Mouse (Mus musculus): ENCODE data around the gene Fahd1. TPM values are rescaled to one million over a fixed set of nuclear protein-coding genes. Genes with fewer than 3 reads are reported as not detected.

Gene Fahd1
- polyA plus RNA-seq, 1 experiment = 11.2 TPM

- Histone ChIP-seq H3K9me3 (replicated peaks; ENCODE audit: control insufficient read depth, insufficient read depth, low read length, poor library complexity, severe bottlenecking) (no peaks in the 10 kb centered on the region), H3K4me1 (ENCODE audit: control insufficient read depth, insufficient read depth, low read length) (no peaks in the 10 kb centered on the region), H3K9ac (ENCODE audit: low read depth, poor library complexity, severe bottlenecking) (no peak overlapping the region), H3K4me3 (ENCODE audit: low read depth, low read length) (no peak overlapping the region), H3K36me3 (ENCODE audit: control insufficient read depth, insufficient read depth, low read length, poor library complexity, severe bottlenecking) (no peaks in the 10 kb centered on the region), H3K27ac (ENCODE audit: insufficient read depth, low read length) (no peak overlapping the region), H3K27me3 (ENCODE audit: control insufficient read depth, insufficient read depth, low read length, poor library complexity, severe bottlenecking) (no peaks in the 10 kb centered on the region)
- TF ChIP-seq POLR2A (IDR thresholded peaks at IDR 0.05; ENCODE audit: insufficient read depth, low read length) = no peak
- no peak for TF ChIP-seq EP300 (IDR thresholded peaks at IDR 0.05; ENCODE audit: insufficient read depth, low read depth, low read length)
- TF ChIP-seq CTCF (IDR thresholded peaks at IDR 0.05; ENCODE audit: low read depth, low read length) = no peak
Measured at GRCm38 (mm10) chr17:24867914-24868313, 17.8 kb upstream of the Fahd1 start.

DNA sequence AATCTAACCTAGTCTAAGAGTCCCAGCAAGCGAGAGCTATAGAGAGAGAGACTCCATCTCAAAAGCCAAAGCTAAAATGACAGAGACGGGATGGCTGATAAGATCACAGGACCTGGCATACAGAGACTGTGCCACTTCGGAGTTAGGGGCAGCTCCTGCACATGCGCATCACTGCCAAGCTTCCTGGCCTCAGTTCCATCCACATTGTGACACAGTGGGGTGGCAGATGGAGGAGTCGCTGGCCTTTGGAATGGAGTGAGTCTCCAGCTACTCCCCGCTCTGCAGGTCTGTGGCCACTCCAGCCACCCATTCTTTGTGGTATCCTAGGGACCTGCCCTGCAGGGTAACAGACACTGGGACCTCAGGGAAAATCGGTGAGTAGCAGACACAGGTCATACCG, 15.6 kb upstream of the Fahd1 start, which contains the start of gene Igfals:
Gene Igfals, plus strand, starts transcription at position 222 of the 400 bp plus-strand sequence.
- Histone ChIP-seq H3K4me1 (ENCODE audit: control insufficient read depth, insufficient read depth, low read length) (no peaks in the 10 kb centered on the region), H3K9ac (ENCODE audit: low read depth, poor library complexity, severe bottlenecking) (no peak within 1 kb of the TSS), H3K27ac (ENCODE audit: insufficient read depth, low read length) (no peak within 1 kb of the TSS), H3K9me3 (replicated peaks; ENCODE audit: control insufficient read depth, insufficient read depth, low read length, poor library complexity, severe bottlenecking) (no peaks in the 10 kb centered on the region), H3K27me3 (ENCODE audit: control insufficient read depth, insufficient read depth, low read length, poor library complexity, severe bottlenecking) (no peaks in the 10 kb centered on the region), H3K4me3 (ENCODE audit: low read depth, low read length) (no peak within 1 kb of the TSS), H3K36me3 (ENCODE audit: control insufficient read depth, insufficient read depth, low read length, poor library complexity, severe bottlenecking) (no peaks in the 10 kb centered on the region)
- TF ChIP-seq EP300 (IDR thresholded peaks at IDR 0.05; ENCODE audit: insufficient read depth, low read depth, low read length) = no peak
- no peak for TF ChIP-seq POLR2A (IDR thresholded peaks at IDR 0.05; ENCODE audit: insufficient read depth, low read length)
- no peak for TF ChIP-seq CTCF (IDR thresholded peaks at IDR 0.05; ENCODE audit: low read depth, low read length)

DNA sequence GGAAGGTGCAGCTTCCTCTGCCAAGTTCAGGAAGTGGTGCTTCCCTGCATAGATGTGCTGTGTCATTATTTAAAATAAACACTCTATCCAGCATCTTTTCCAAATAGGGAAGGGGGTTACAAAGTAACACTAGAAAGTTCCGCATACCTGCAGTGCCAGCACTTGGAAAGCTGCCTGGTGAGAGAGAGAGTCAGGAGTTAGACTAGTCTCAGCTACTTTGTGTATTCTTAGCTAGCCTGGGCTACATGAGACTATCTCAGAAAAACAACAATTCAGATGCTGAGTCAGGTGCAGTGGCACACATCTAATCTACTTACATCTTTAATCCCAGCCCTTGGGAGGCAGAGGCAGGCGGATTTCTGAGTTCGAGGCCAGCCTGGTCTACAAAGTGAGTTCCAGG, 11.6 kb upstream of the Fahd1 start:
- no peak for TF ChIP-seq CTCF (IDR thresholded peaks at IDR 0.05; ENCODE audit: low read depth, low read length)
- no peak for TF ChIP-seq POLR2A (IDR thresholded peaks at IDR 0.05; ENCODE audit: insufficient read depth, low read length)
- TF ChIP-seq EP300 (IDR thresholded peaks at IDR 0.05; ENCODE audit: insufficient read depth, low read depth, low read length) = no peak
- Histone ChIP-seq H3K36me3 (ENCODE audit: control insufficient read depth, insufficient read depth, low read length, poor library complexity, severe bottlenecking) (no peaks in the 10 kb centered on the region), H3K27me3 (ENCODE audit: control insufficient read depth, insufficient read depth, low read length, poor library complexity, severe bottlenecking) (no peaks in the 10 kb centered on the region), H3K9me3 (replicated peaks; ENCODE audit: control insufficient read depth, insufficient read depth, low read length, poor library complexity, severe bottlenecking) (no peaks in the 10 kb centered on the region), H3K4me1 (ENCODE audit: control insufficient read depth, insufficient read depth, low read length) (no peaks in the 10 kb centered on the region), H3K27ac (ENCODE audit: insufficient read depth, low read length) (no peak overlapping the region), H3K4me3 (ENCODE audit: low read depth, low read length) (no peak overlapping the region), H3K9ac (ENCODE audit: low read depth, poor library complexity, severe bottlenecking) (no peak overlapping the region)

DNA sequence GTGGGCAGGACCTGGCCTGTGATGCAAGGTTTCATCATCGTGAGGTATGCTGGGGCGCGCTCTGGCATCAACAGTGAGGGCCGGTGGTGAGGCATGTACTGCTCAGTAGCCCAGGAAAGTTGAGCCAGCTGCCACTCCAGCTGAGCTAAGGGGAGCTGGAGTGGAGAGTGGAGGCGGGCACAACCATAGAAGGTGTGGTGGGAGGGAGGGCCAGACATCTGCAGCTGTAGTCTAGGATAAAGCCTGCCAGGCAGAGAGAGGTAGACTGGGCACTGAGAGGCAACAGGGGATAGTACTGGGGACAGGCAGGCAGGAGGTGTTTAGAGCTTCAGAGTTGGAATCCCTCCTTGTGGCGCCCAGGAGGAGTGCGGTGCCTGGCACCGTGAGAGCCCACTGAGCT, 9.9 kb upstream of the Fahd1 start:
- Histone ChIP-seq H3K4me1 (ENCODE audit: control insufficient read depth, insufficient read depth, low read length) (peaks cover 1% of the 10 kb centered on the region), H3K36me3 (ENCODE audit: control insufficient read depth, insufficient read depth, low read length, poor library complexity, severe bottlenecking) (no peaks in the 10 kb centered on the region), H3K9ac (ENCODE audit: low read depth, poor library complexity, severe bottlenecking) (no peak overlapping the region), H3K9me3 (replicated peaks; ENCODE audit: control insufficient read depth, insufficient read depth, low read length, poor library complexity, severe bottlenecking) (no peaks in the 10 kb centered on the region), H3K27ac (ENCODE audit: insufficient read depth, low read length) (no peak overlapping the region), H3K27me3 (ENCODE audit: control insufficient read depth, insufficient read depth, low read length, poor library complexity, severe bottlenecking) (no peaks in the 10 kb centered on the region), H3K4me3 (ENCODE audit: low read depth, low read length) (no peak overlapping the region)
- TF ChIP-seq EP300 (IDR thresholded peaks at IDR 0.05; ENCODE audit: insufficient read depth, low read depth, low read length) (no peak), POLR2A (IDR thresholded peaks at IDR 0.05; ENCODE audit: insufficient read depth, low read length) (no peak), CTCF (IDR thresholded peaks at IDR 0.05; ENCODE audit: low read depth, low read length) (no peak)

DNA sequence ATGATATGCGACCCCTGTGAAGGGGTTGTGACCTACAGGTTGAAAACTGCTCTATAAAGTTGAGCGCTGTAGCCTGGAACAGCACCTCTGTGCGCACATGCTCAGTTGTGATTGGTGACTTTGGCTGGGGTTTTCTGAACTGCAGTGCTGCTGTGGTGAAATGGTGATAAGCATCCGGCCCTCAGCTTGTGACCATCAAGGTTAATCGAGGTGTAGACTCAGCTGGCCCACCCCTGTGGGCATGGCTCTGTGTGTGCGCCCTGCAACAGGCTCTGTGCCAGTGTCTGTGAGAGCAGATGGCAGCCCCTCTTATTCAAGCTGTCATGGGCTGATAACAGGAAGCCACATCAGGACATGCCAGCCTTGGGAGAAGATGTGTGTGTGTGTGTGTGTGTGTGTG, 8.8 kb upstream of the Fahd1 start:
- Histone ChIP-seq H3K27ac (ENCODE audit: insufficient read depth, low read length) (no peak overlapping the region), H3K36me3 (ENCODE audit: control insufficient read depth, insufficient read depth, low read length, poor library complexity, severe bottlenecking) (no peaks in the 10 kb centered on the region), H3K4me3 (ENCODE audit: low read depth, low read length) (no peak overlapping the region), H3K9ac (ENCODE audit: low read depth, poor library complexity, severe bottlenecking) (no peak overlapping the region), H3K4me1 (ENCODE audit: control insufficient read depth, insufficient read depth, low read length) (peaks cover 1% of the 10 kb centered on the region), H3K9me3 (replicated peaks; ENCODE audit: control insufficient read depth, insufficient read depth, low read length, poor library complexity, severe bottlenecking) (no peaks in the 10 kb centered on the region), H3K27me3 (ENCODE audit: control insufficient read depth, insufficient read depth, low read length, poor library complexity, severe bottlenecking) (no peaks in the 10 kb centered on the region)
- TF ChIP-seq CTCF (IDR thresholded peaks at IDR 0.05; ENCODE audit: low read depth, low read length) (no peak), EP300 (IDR thresholded peaks at IDR 0.05; ENCODE audit: insufficient read depth, low read depth, low read length) (no peak), POLR2A (IDR thresholded peaks at IDR 0.05; ENCODE audit: insufficient read depth, low read length) (no peak)

DNA sequence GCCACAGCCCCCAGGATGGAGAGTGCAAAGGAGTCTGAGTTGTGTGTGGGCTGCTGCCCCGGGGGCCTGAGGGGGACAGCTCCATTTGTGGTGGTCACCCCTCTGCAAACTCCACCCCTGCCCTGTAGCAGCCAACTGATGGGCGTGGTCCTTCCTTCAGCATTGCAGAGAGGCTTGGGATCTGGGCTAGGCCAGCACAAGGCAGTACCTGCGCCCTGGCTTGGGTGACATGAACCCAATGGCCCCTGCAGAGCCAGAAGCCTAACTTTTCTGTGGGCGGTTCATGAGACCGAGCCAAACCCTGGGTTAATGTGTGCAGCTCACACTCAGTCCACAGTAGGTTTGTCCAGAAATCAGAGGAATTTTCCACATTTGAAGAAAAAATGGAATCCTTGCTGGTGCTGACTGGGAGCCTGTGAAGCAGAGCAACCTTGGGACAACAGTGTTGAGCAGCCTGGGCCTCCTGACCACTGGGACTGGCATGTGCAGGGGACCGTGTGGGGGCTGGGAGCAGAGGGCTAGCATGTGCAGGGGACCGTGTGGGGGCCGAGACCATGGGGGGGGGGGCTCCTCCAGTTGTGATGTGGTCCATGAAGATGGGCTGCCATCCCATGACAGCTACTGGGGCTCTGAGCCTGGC, 7.8 kb upstream of the Fahd1 start:
- TF ChIP-seq POLR2A (IDR thresholded peaks at IDR 0.05; ENCODE audit: insufficient read depth, low read length) (no peak), CTCF (IDR thresholded peaks at IDR 0.05; ENCODE audit: low read depth, low read length) (no peak), EP300 (IDR thresholded peaks at IDR 0.05; ENCODE audit: insufficient read depth, low read depth, low read length) (no peak)
- no peak overlapping the region for H3K4me3 ChIP-seq (ENCODE audit: low read depth, low read length)
- no peak overlapping the region for H3K27ac ChIP-seq (ENCODE audit: insufficient read depth, low read length)
- H3K4me1 ChIP-seq (ENCODE audit: control insufficient read depth, insufficient read depth, low read length) = peaks cover 1% of the 10 kb centered on the region
- no peak overlapping the region for H3K9ac ChIP-seq (ENCODE audit: low read depth, poor library complexity, severe bottlenecking)
- H3K36me3 ChIP-seq (ENCODE audit: control insufficient read depth, insufficient read depth, low read length, poor library complexity, severe bottlenecking) = no peaks in the 10 kb centered on the region
- no peaks in the 10 kb centered on the region for H3K27me3 ChIP-seq (ENCODE audit: control insufficient read depth, insufficient read depth, low read length, poor library complexity, severe bottlenecking)
- H3K9me3 ChIP-seq (replicated peaks; ENCODE audit: control insufficient read depth, insufficient read depth, low read length, poor library complexity, severe bottlenecking) = no peaks in the 10 kb centered on the region

Data from ES-Bruce4 (cell line).